ENCODE assay signal across 8 mouse cellular contexts in genomic region chr19:12501370-12502347, GRCm38 (mm10). TPM values are rescaled to one million over a fixed set of nuclear protein-coding genes. Genes with fewer than 3 reads are reported as not detected.
A peak's percentile ranks its signal among the peaks of the same experiment; 100 is the strongest.
DNase-seq lines count a peak whose midpoint lies in the region; ATAC-seq and TF ChIP-seq lines count a peak whose summit lies in the region.

TSS of gene Dtx4 (minus strand) at chr19:12501454.

- peak; percentile 88 to 95 for DNase-seq in CD8-positive naive resting alpha-beta T cell, adult 2 months (ENCODE audit: low read depth in 2 of 2, low spot score in 2 of 2)
- DNase-seq in c-Kit-positive CD71-positive TER-119-negative erythroid progenitor cells, embryonic 14.5 days (ENCODE audit: low read depth) = peak; percentile 79
- DNase-seq in heart, postnatal 0 days (ENCODE audit: low spot score) = peak; percentile 88
- peak; percentile 98 for DNase-seq in kidney, postnatal 4 days

- no peaks in the 10 kb centered on the region for H3K27me3 ChIP-seq in forebrain, embryonic 12.5 days
- H3K27me3 ChIP-seq in heart, postnatal 0 days (ENCODE audit: control insufficient read depth, insufficient read depth, low read length) = peaks cover 16% of the 10 kb centered on the region
- H3K27me3 ChIP-seq in liver, embryonic 16.5 days (ENCODE audit: control insufficient read depth, insufficient read depth, low read depth, low read length) = peaks cover 19% of the 10 kb centered on the region
- H3K27me3 ChIP-seq in neural tube, embryonic 13.5 days = no peaks in the 10 kb centered on the region
- H3K27me3 ChIP-seq in testis, adult 2 months (ENCODE audit: control insufficient read depth, insufficient read depth, low read length) = no peaks in the 10 kb centered on the region

- H3K4me1 ChIP-seq in forebrain, embryonic 12.5 days = peaks cover 39% of the 10 kb centered on the region
- no peaks in the 10 kb centered on the region for H3K4me1 ChIP-seq in heart, postnatal 0 days (ENCODE audit: control insufficient read depth, insufficient read depth)
- H3K4me1 ChIP-seq in liver, embryonic 16.5 days (ENCODE audit: control insufficient read depth, low read depth, low read length) = no peaks in the 10 kb centered on the region
- H3K4me1 ChIP-seq in neural tube, embryonic 13.5 days (replicated peaks) = peaks cover 45% of the 10 kb centered on the region
- peaks cover 16% of the 10 kb centered on the region for H3K4me1 ChIP-seq in testis, adult 2 months (ENCODE audit: control insufficient read depth, insufficient read depth, low read length)

- H3K4me2 ChIP-seq in forebrain, embryonic 12.5 days = peak within 1 kb of the TSS; percentile 81
- peak within 1 kb of the TSS; percentile 95 for H3K4me2 ChIP-seq in heart, postnatal 0 days (ENCODE audit: low read depth, low read length)
- H3K4me2 ChIP-seq in liver, embryonic 16.5 days (ENCODE audit: low read depth, low read length) = peak within 1 kb of the TSS; percentile 68
- H3K4me2 ChIP-seq in neural tube, embryonic 13.5 days = peak within 1 kb of the TSS; percentile 77

- H3K9me3 ChIP-seq in forebrain, embryonic 12.5 days = no peaks in the 10 kb centered on the region
- no peaks in the 10 kb centered on the region for H3K9me3 ChIP-seq in heart, postnatal 0 days (replicated peaks; ENCODE audit: control insufficient read depth, low read length)
- no peaks in the 10 kb centered on the region for H3K9me3 ChIP-seq in liver, embryonic 16.5 days (replicated peaks; ENCODE audit: control insufficient read depth, low read length)
- H3K9me3 ChIP-seq in neural tube, embryonic 13.5 days = no peaks in the 10 kb centered on the region

- ATAC-seq in forebrain, embryonic 12.5 days (ENCODE audit: low FRiP score) = peak; percentile 93
- peak; percentile 90 for ATAC-seq in heart, postnatal 0 days (ENCODE audit: insufficient read depth, low read depth)
- ATAC-seq in liver, embryonic 16.5 days (ENCODE audit: low read depth) = peak; percentile 88
- peak; percentile 93 for ATAC-seq in neural tube, embryonic 13.5 days (ENCODE audit: low read depth)

- H3K4me3 ChIP-seq in forebrain, embryonic 12.5 days (replicated peaks) = peak within 1 kb of the TSS; percentile 87
- peak within 1 kb of the TSS; percentile 59 for H3K4me3 ChIP-seq in heart, postnatal 0 days (ENCODE audit: low read depth, low read length)
- peak within 1 kb of the TSS; percentile 65 for H3K4me3 ChIP-seq in liver, embryonic 16.5 days (ENCODE audit: low read depth, low read length)
- H3K4me3 ChIP-seq in neural tube, embryonic 13.5 days = peak within 1 kb of the TSS; percentile 82
- peak within 1 kb of the TSS; percentile 84 for H3K4me3 ChIP-seq in testis, adult 2 months (ENCODE audit: control insufficient read depth, low read depth, low read length)

- TF ChIP-seq CTCF in heart, postnatal 0 days (IDR thresholded peaks at IDR 0.05; ENCODE audit: low read depth) = peak; percentile 98
- peak; percentile 87 for TF ChIP-seq CTCF in testis, adult 2 months (IDR thresholded peaks at IDR 0.05; ENCODE audit: control insufficient read depth, insufficient read depth, insufficient replicate concordance, low read depth, low read length)

- peak within 1 kb of the TSS; percentile 91 for H3K9ac ChIP-seq in forebrain, embryonic 12.5 days
- peak within 1 kb of the TSS; percentile 51 for H3K9ac ChIP-seq in heart, postnatal 0 days (replicated peaks; ENCODE audit: low read depth, low read length)
- peak within 1 kb of the TSS; percentile 59 for H3K9ac ChIP-seq in liver, embryonic 16.5 days (ENCODE audit: low read depth, low read length)
- peak within 1 kb of the TSS; percentile 96 for H3K9ac ChIP-seq in neural tube, embryonic 13.5 days

- H3K27ac ChIP-seq in forebrain, embryonic 12.5 days = peak within 1 kb of the TSS; percentile 95
- peak within 1 kb of the TSS; percentile 49 for H3K27ac ChIP-seq in heart, postnatal 0 days (ENCODE audit: low read depth)
- peak within 1 kb of the TSS; percentile 80 for H3K27ac ChIP-seq in liver, embryonic 16.5 days (ENCODE audit: low read length)
- peak within 1 kb of the TSS; percentile 96 for H3K27ac ChIP-seq in neural tube, embryonic 13.5 days (replicated peaks)
- peak within 1 kb of the TSS; percentile 90 for H3K27ac ChIP-seq in testis, adult 2 months (ENCODE audit: control insufficient read depth, insufficient read depth, low read depth, low read length)

- WGBS in forebrain, embryonic 12.5 days = under 1% methylated on average over 72 of the region's 80 CpGs
- under 1% methylated on average over 74 of the region's 80 CpGs for WGBS in heart, postnatal 0 days
- WGBS in liver, embryonic 16.5 days (ENCODE audit: insufficient replicate concordance) = under 1% methylated on average over 79 of the region's 80 CpGs
- under 1% methylated on average over 74 of the region's 80 CpGs for WGBS in neural tube, embryonic 13.5 days

- peaks cover 10% of the 10 kb centered on the region for H3K36me3 ChIP-seq in forebrain, embryonic 12.5 days (replicated peaks)
- H3K36me3 ChIP-seq in heart, postnatal 0 days (replicated peaks; ENCODE audit: control insufficient read depth, insufficient read depth, low read length) = no peaks in the 10 kb centered on the region
- H3K36me3 ChIP-seq in liver, embryonic 16.5 days (ENCODE audit: control insufficient read depth, insufficient read depth) = no peaks in the 10 kb centered on the region
- H3K36me3 ChIP-seq in neural tube, embryonic 13.5 days = no peaks in the 10 kb centered on the region
- no peaks in the 10 kb centered on the region for H3K36me3 ChIP-seq in testis, adult 2 months (ENCODE audit: control insufficient read depth, insufficient read depth, low read length)

- no peak; the same call in 1 of the 2 replicates for TF ChIP-seq POLR2A in testis, adult 2 months (IDR thresholded peaks at IDR 0.05; ENCODE audit: control insufficient read depth, low read depth, low read length)

- no peak for TF ChIP-seq EP300 in heart, postnatal 0 days (IDR thresholded peaks at IDR 0.05; ENCODE audit: low read depth)

RNA-seq across cellular contexts. Expression of gene Dtx4, which starts in this region (rescaled TPM):
- 34.2 and 37.4 TPM in 2 replicates for polyA plus RNA-seq in forebrain, embryonic 12.5 days (2016; fragmentation: Nextera tagmentation; extraction: Ambion mirVana)
- 1.5 and 3.8 TPM in 2 replicates for total RNA-seq in heart, postnatal 0 days (2014; rRNA removed; ENCODE audit: low replicate concordance)
- 1.2 and 1.3 TPM in 2 replicates for polyA plus RNA-seq in heart, postnatal 0 days (2015; fragmentation: Nextera tagmentation; extraction: Ambion mirVana)
- polyA plus RNA-seq in liver, embryonic 16.5 days (2015; fragmentation: Nextera tagmentation; extraction: Ambion mirVana) = 2.0 and 2.2 TPM in 2 replicates
- 34.2 and 35.5 TPM in 2 replicates for polyA plus RNA-seq in neural tube, embryonic 13.5 days (2015; fragmentation: Nextera tagmentation; extraction: Ambion mirVana)
- polyA plus RNA-seq in testis, adult 2 months (2012; rRNA removed) = 5.7 and 6.0 TPM in 2 replicates

Comparison
In these comparisons a context has a peak if more than half of its experiments do, and no peak if none do; other contexts are left out.
1. Peak in every context shown above with its lines: DNase-seq, ATAC-seq, H3K4me3 ChIP-seq and H3K27ac ChIP-seq.